ENCODE assay signal across 8 mouse cellular contexts in genomic region chr11:116110131-116110530, GRCm38 (mm10). TPM values are rescaled to one million over a fixed set of nuclear protein-coding genes. Genes with fewer than 3 reads are reported as not detected.
DNase-seq lines count a peak whose midpoint lies in the region; ATAC-seq lines count a peak whose summit lies in the region.

No protein-coding gene starts in this region.

- peak overlapping the region; percentile 51 for H3K27ac ChIP-seq in intestine, embryonic 16.5 days (ENCODE audit: low read length)
- H3K27ac ChIP-seq in liver, embryonic 16.5 days (ENCODE audit: low read length): peak overlapping the region; percentile 61

- no peaks in the 10 kb centered on the region for H3K36me3 ChIP-seq in intestine, embryonic 16.5 days (ENCODE audit: control insufficient read depth, insufficient read depth, low read length)
- no peaks in the 10 kb centered on the region for H3K36me3 ChIP-seq in liver, embryonic 16.5 days (ENCODE audit: control insufficient read depth, insufficient read depth)

- peaks cover 46% of the 10 kb centered on the region for H3K4me1 ChIP-seq in intestine, embryonic 16.5 days (ENCODE audit: control insufficient read depth, insufficient read depth, low read length)
- peaks cover 34% of the 10 kb centered on the region for H3K4me1 ChIP-seq in liver, embryonic 16.5 days (ENCODE audit: control insufficient read depth, low read depth, low read length)

- peak; percentile 45 for ATAC-seq in granulocyte monocyte progenitor cell, adult 5-6 weeks (replicated peaks; ENCODE audit: poor library complexity, severe bottlenecking)
- ATAC-seq in intestine, embryonic 16.5 days: peak; percentile 69
- ATAC-seq in liver, embryonic 16.5 days (ENCODE audit: low read depth): peak; percentile 57

- DNase-seq in 3134 (ENCODE audit: extremely low read depth, insufficient read length, low spot score): peak; percentile 89
- peak; percentile 84 for DNase-seq in adrenal gland, postnatal 25 days
- peak; percentile 80 for DNase-seq in ovary, postnatal 14 days (ENCODE audit: low spot score)
- DNase-seq in frontal cortex, postnatal 14 days (ENCODE audit: low spot score in 2 of 2): no peak
- DNase-seq in layer of hippocampus, adult 8-10 months (ENCODE audit: low spot score in 2 of 2): no peak

- peak overlapping the region; percentile 75 for H3K9ac ChIP-seq in intestine, embryonic 16.5 days (ENCODE audit: low read depth, low read length)
- peak overlapping the region; percentile 61 for H3K9ac ChIP-seq in liver, embryonic 16.5 days (ENCODE audit: low read depth, low read length)

- H3K4me3 ChIP-seq in intestine, embryonic 16.5 days (ENCODE audit: low read length): peak overlapping the region; percentile 63
- peak overlapping the region; percentile 60 for H3K4me3 ChIP-seq in liver, embryonic 16.5 days (ENCODE audit: low read depth, low read length)

- H3K27me3 ChIP-seq in intestine, embryonic 16.5 days (replicated peaks; ENCODE audit: control insufficient read depth, insufficient read depth, low read length): peaks cover 35% of the 10 kb centered on the region; the same call in 1 of the 2 replicates
- peaks cover 45% of the 10 kb centered on the region for H3K27me3 ChIP-seq in liver, embryonic 16.5 days (ENCODE audit: control insufficient read depth, insufficient read depth, low read depth, low read length)

- H3K9me3 ChIP-seq in intestine, embryonic 16.5 days (ENCODE audit: control insufficient read depth, low read length): no peaks in the 10 kb centered on the region
- no peaks in the 10 kb centered on the region for H3K9me3 ChIP-seq in liver, embryonic 16.5 days (replicated peaks; ENCODE audit: control insufficient read depth, low read length)

- peak overlapping the region; percentile 81 for H3K4me2 ChIP-seq in intestine, embryonic 16.5 days (ENCODE audit: low read depth, low read length)
- peak overlapping the region; percentile 59 for H3K4me2 ChIP-seq in liver, embryonic 16.5 days (ENCODE audit: low read depth, low read length)

- 2% methylated on average over 29 of the region's 35 CpGs for WGBS in intestine, embryonic 16.5 days
- WGBS in liver, embryonic 16.5 days (ENCODE audit: insufficient replicate concordance): 1% methylated on average over 32 of the region's 35 CpGs

RNA-seq across cellular contexts. Expression of gene Trim47, which starts 16.9 kb away (rescaled TPM):
- 17.1 and 20.2 TPM in 2 replicates for total RNA-seq in adrenal gland, postnatal 25 days (2021)
- total RNA-seq in granulocyte monocyte progenitor cell, adult 5-6 weeks (2014; fragmentation: Nextera tagmentation): 1.9 TPM in 1 of 2 replicates, not detected in the other
- 3.1 TPM in 1 of 2 replicates, not detected in the other for total RNA-seq in granulocyte monocyte progenitor cell, adult 5-6 weeks (2017)
- 13.9 and 14.7 TPM in 2 replicates for polyA plus RNA-seq in intestine, embryonic 16.5 days (2015; fragmentation: Nextera tagmentation; extraction: Ambion mirVana)
- polyA plus RNA-seq in liver, embryonic 16.5 days (2015; fragmentation: Nextera tagmentation; extraction: Ambion mirVana): 5.1 and 6.2 TPM in 2 replicates
- 10 to 100 TPM in 1 of 4 experiments, 1 to 10 TPM in 3; 5.0 to 13.0 (median 8.2) TPM for total RNA-seq in layer of hippocampus, adult 8-10 months (2022)

RNA-seq across cellular contexts. Expression of gene Trim65, which starts 20.8 kb away (rescaled TPM):
- 12.2 and 12.9 TPM in 2 replicates for total RNA-seq in adrenal gland, postnatal 25 days (2021)
- total RNA-seq in granulocyte monocyte progenitor cell, adult 5-6 weeks (2014; fragmentation: Nextera tagmentation): 11.6 and 18.1 TPM in 2 replicates
- 3.7 and 7.0 TPM in 2 replicates for total RNA-seq in granulocyte monocyte progenitor cell, adult 5-6 weeks (2017)
- 7.7 and 9.3 TPM in 2 replicates for polyA plus RNA-seq in intestine, embryonic 16.5 days (2015; fragmentation: Nextera tagmentation; extraction: Ambion mirVana)
- 1.2 and 1.5 TPM in 2 replicates for polyA plus RNA-seq in liver, embryonic 16.5 days (2015; fragmentation: Nextera tagmentation; extraction: Ambion mirVana)
- total RNA-seq in layer of hippocampus, adult 8-10 months (2022): 1 to 10 TPM; 7.2 to 10.0 (median 7.9) TPM

RNA-seq across cellular contexts. Expression of gene Wbp2, which starts 23.3 kb away (rescaled TPM):
- total RNA-seq in adrenal gland, postnatal 25 days (2021): 189 and 195 TPM in 2 replicates
- total RNA-seq in granulocyte monocyte progenitor cell, adult 5-6 weeks (2014; fragmentation: Nextera tagmentation): 83.3 and 96.6 TPM in 2 replicates
- 13.6 and 17.3 TPM in 2 replicates for total RNA-seq in granulocyte monocyte progenitor cell, adult 5-6 weeks (2017)
- polyA plus RNA-seq in intestine, embryonic 16.5 days (2015; fragmentation: Nextera tagmentation; extraction: Ambion mirVana): 135 and 160 TPM in 2 replicates
- polyA plus RNA-seq in liver, embryonic 16.5 days (2015; fragmentation: Nextera tagmentation; extraction: Ambion mirVana): 85.2 and 110 TPM in 2 replicates
- total RNA-seq in layer of hippocampus, adult 8-10 months (2022): 100 to 1,000 TPM; 387 to 440 (median 429) TPM

RNA-seq across cellular contexts. Expression of gene Mrpl38, which starts 28.5 kb away (rescaled TPM):
- total RNA-seq in adrenal gland, postnatal 25 days (2021): 86.5 and 103 TPM in 2 replicates
- total RNA-seq in granulocyte monocyte progenitor cell, adult 5-6 weeks (2014; fragmentation: Nextera tagmentation): 52.1 and 60.1 TPM in 2 replicates
- total RNA-seq in granulocyte monocyte progenitor cell, adult 5-6 weeks (2017): 22.8 and 29.6 TPM in 2 replicates
- polyA plus RNA-seq in intestine, embryonic 16.5 days (2015; fragmentation: Nextera tagmentation; extraction: Ambion mirVana): 104 and 110 TPM in 2 replicates
- 44.4 and 44.7 TPM in 2 replicates for polyA plus RNA-seq in liver, embryonic 16.5 days (2015; fragmentation: Nextera tagmentation; extraction: Ambion mirVana)
- 10 to 100 TPM; 56.1 to 66.6 (median 62.8) TPM for total RNA-seq in layer of hippocampus, adult 8-10 months (2022)

RNA-seq across cellular contexts. Expression of gene Unc13d, which starts 32.4 kb away (rescaled TPM):
- total RNA-seq in adrenal gland, postnatal 25 days (2021): 0.24 and 0.79 TPM in 2 replicates
- 19.1 and 26.7 TPM in 2 replicates for total RNA-seq in granulocyte monocyte progenitor cell, adult 5-6 weeks (2014; fragmentation: Nextera tagmentation)
- 18.2 and 21.1 TPM in 2 replicates for total RNA-seq in granulocyte monocyte progenitor cell, adult 5-6 weeks (2017)
- polyA plus RNA-seq in intestine, embryonic 16.5 days (2015; fragmentation: Nextera tagmentation; extraction: Ambion mirVana): 6.4 and 7.5 TPM in 2 replicates
- 17.8 and 20.4 TPM in 2 replicates for polyA plus RNA-seq in liver, embryonic 16.5 days (2015; fragmentation: Nextera tagmentation; extraction: Ambion mirVana)
- total RNA-seq in layer of hippocampus, adult 8-10 months (2022): 1 to 10 TPM; 1.5 to 3.6 (median 2.3) TPM

Comparison
In these comparisons a context has a peak if more than half of its experiments do, and no peak if none do; other contexts are left out.
1. DNase-seq: peak in 3134 (single experiment), adrenal gland, postnatal 25 days (single experiment) and ovary, postnatal 14 days (single experiment); none in frontal cortex, postnatal 14 days (0 of 2) and layer of hippocampus, adult 8-10 months (0 of 2).
2. Peak in every context shown above with its lines, with median percentiles within 50 percentile points of each other: ATAC-seq.